Mouse (Mus musculus) C2C12 (cell line): ENCODE data around the gene Memo1.

ENCODE experiments used
- MAX ChIP-seq: IDR thresholded peaks from one replicate; pipeline ENCODE4 v1.6.1; 2011; ENCODE audit warnings: mild to moderate bottlenecking, control low read depth
- USF1 ChIP-seq: IDR thresholded peaks from one replicate; pipeline ENCODE4 v1.6.1; 2011; ENCODE audit warnings: low read depth, mild to moderate bottlenecking, control low read depth, moderate library complexity

GRCm38 (mm10) chr17:74180889-74181288 is 114.4 kb downstream of the Memo1 start:
- no peak for TF ChIP-seq USF1
- TF ChIP-seq MAX: no peak
